Mouse (Mus musculus): ENCODE results near the gene Lamc2.

DNA sequence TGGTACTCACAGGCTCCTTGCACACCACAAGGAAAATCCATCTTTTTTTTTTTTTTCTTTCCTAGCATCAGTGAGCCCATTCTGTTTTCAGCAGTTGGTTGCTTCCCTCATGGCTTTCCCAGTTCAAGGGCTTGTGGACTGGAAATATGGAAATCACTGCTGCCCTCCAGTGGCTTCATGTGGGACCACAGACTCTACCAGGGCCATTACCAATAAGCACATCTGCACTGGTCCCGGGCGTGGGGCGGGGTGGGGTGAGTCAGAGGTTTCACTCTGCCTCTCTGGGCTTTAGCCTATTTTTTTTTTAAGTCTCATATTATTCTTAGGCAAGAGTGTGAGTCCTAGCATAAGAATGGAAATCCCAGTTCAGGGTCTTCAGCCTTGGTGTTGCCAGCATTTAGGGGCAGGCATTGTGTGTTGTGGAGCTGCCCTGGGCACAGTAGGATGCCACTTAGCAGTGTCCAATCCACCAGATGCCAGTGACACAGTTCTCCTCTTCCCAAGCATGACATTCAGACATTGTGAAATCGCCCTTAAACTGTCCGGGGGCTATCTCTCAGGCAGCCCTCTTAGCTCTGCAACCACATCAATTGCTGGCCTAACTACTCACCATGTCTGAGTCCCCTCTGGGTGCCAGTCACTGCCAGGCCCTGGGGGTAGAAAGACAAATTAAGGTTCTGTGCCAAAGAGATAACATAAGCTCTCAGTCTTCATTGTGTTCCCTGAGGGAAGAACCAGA lies 93.8 kb downstream of the Lamc2 start:
- TF ChIP-seq GATA1 (IDR thresholded peaks at IDR 0.05; ENCODE audit: borderline replicate concordance, low read length) (no peak), FLI1 (IDR thresholded peaks at IDR 0.05; ENCODE audit: low read length) (no peak)

All from megakaryocyte, embryonic 14.5 days (primary cell).